Mouse (Mus musculus) intestine, postnatal 0 days (tissue): ENCODE measurements around the gene Pth2. TPM values are rescaled to one million over a fixed set of nuclear protein-coding genes. Genes with fewer than 3 reads are reported as not detected.

Experiments
- ATAC-seq: fragments of 200-750 bp; cut with Nextera tagmentation; 2 replicates; pipeline ENCODE4 v1.8.0; 2017; ENCODE audit warnings: mild to moderate bottlenecking, moderate TSS enrichment, moderate library complexity
- H3K27ac ChIP-seq: fragments of 300-500 bp; sonication (generic); 2 replicates; pipeline ENCODE4 v1.5.1; 2014; ENCODE audit warnings: mild to moderate bottlenecking, low read depth, low read length, moderate library complexity
- H3K27me3 ChIP-seq: fragments of 300-500 bp; sonication (generic); replicated peaks from 2 replicates; pipeline ENCODE4 v1.6.1; 2014; ENCODE audit warnings: low read length, mixed read lengths; ENCODE audit not compliant: control insufficient read depth, insufficient read depth
- H3K36me3 ChIP-seq: fragments of 300-500 bp; sonication (generic); 2 replicates; pipeline ENCODE4 v1.6.1; 2014; ENCODE audit warnings: mild to moderate bottlenecking, moderate library complexity; ENCODE audit not compliant: control insufficient read depth, insufficient read depth
- H3K4me1 ChIP-seq: fragments of 300-500 bp; sonication (generic); replicated peaks from 2 replicates; pipeline ENCODE4 v1.6.1; 2014; ENCODE audit warnings: antibody characterized with exemption, low read length, mixed read lengths; ENCODE audit not compliant: control insufficient read depth, insufficient read depth
- H3K4me2 ChIP-seq: fragments of 300-500 bp; sonication (generic); replicated peaks from 2 replicates; pipeline ENCODE4 v1.6.1; 2014; ENCODE audit warnings: low read depth, mild to moderate bottlenecking, moderate library complexity
- H3K4me3 ChIP-seq: fragments of 300-500 bp; sonication (generic); 2 replicates; pipeline ENCODE4 v1.5.1; 2014; ENCODE audit warnings: low read depth, low read length
- H3K9ac ChIP-seq: fragments of 300-500 bp; sonication (generic); 2 replicates; pipeline ENCODE4 v1.6.1; 2014; ENCODE audit warnings: mild to moderate bottlenecking, low read depth, low read length
- H3K9me3 ChIP-seq: fragments of 300-500 bp; sonication (generic); 2 replicates; pipeline ENCODE4 v1.6.1; 2016; ENCODE audit warnings: mixed run types; ENCODE audit not compliant: control insufficient read depth
- CTCF ChIP-seq: sonication (generic); IDR thresholded peaks from 2 replicates; pipeline ENCODE4 v1.5.1; 2016; ENCODE audit warnings: low read depth, mild to moderate bottlenecking, control low read depth, antibody characterized with exemption, moderate library complexity
- WGBS: fragments of 180-500 bp; shearing (Covaris S2); extraction: QIAGEN DNeasy Blood & Tissue Kit; methylation state at CpG from one replicate; pipeline ENCODE4 v1.1.7; 2014; 5-methylcytosine and 5-hydroxymethylcytosine counted together
- polyA plus RNA-seq: library from polyadenylated mRNA; unstranded; fragments of >200 nt; fragmentation: Nextera tagmentation; extraction: Ambion mirVana; gene quantifications from 2 replicates; pipeline ENCODE4 v1.2.1, GENCODE M21; 2015

Pth2 gene
- polyA plus RNA-seq, 1 experiment from 2014 or later = not detected

DNA sequence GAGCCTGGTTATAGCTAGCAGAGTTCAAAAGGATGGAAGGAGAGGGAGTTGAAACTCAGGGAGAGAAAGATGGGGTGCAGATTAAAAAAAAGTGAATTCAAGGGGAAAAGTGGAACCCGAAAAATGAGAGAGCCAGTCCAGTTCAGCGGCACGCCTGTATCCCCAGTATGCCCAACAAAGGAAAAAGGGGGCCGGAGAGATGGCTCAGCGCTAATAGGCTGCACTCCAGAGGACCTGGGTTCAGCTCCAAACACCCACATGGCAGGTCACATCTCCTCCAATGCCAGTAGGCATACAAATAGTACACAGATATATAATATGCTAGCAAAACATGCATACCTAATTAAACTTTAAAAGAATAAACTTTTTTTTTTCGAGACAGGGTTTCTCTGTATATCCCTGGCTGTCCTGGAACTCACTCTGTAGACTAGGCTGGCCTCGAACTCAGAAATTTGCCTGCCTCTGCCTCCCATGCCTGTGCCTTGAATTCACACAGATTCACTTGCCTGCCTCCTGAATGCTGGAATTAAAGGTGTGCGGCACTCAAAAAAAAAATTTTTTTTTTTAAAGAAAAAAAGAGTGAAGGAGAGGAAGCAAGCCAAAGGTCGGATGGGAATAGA is 17.7 kb upstream of the Pth2 start:
- WGBS = 69% methylated on average over 9 of the region's 9 CpGs
- Histone ChIP-seq H3K4me1 (peaks cover 5% of the 10 kb centered on the region; the same call in 1 of the 2 replicates), H3K27me3 (peaks cover 55% of the 10 kb centered on the region), H3K27ac (no peak overlapping the region), H3K4me2 (no peak overlapping the region), H3K36me3 (peaks cover 22% of the 10 kb centered on the region), H3K4me3 (peak overlapping the region; percentile 47; the same call in 1 of the 2 replicates), H3K9ac (no peak overlapping the region), H3K9me3 (no peaks in the 10 kb centered on the region)
- no peak for TF ChIP-seq CTCF
- ATAC-seq = no peak

DNA sequence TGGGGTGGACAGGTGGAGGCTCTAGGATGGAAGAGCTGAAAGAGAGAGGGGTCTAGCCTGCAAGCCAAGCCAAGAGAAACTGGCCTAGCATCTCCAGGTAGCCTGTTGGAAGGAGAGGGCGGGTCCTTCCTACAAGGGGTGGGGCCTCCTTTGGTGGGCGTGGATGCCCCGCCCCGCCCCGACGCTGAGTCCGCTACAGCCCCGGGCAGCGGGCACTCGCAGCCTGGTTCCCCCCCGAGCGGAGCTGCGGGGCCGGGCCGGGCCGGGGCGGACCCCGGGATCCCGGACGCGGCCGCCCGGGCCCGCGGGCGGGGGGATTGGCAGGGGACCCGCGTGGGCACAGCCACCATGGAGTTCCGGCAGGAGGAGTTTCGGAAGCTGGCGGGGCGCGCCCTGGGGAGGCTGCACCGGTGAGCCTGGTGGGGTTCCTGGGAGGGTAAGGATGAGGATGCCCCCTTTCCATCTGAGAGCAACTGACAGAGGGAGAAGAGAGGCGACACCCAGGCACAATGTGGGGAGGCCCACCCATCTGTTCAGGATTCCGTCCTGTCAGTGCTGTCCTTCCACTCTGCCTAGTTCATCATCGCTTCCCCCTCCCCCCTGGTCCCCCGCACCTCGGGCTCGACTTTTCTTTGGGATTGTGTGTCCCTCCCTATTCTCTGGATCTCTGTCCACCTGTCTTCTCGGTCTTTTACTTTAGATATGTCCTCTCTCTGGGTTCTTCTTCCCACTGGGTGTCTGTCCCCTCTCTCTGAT is 16.9 kb upstream of the Pth2 start, which contains the start of gene Slc17a7:
Gene Slc17a7, plus strand, starts transcription at position 215 of the 756 bp plus-strand sequence.
- TF ChIP-seq CTCF = no peak
- Histone ChIP-seq H3K9me3 (no peaks in the 10 kb centered on the region; the same call in 1 of the 2 replicates), H3K27me3 (peaks cover 63% of the 10 kb centered on the region), H3K36me3 (peaks cover 15% of the 10 kb centered on the region), H3K9ac (peak within 1 kb of the TSS; percentile 50; the same call in 1 of the 2 replicates), H3K4me2 (peak within 1 kb of the TSS; percentile 78), H3K27ac (no peak within 1 kb of the TSS), H3K4me1 (peaks cover 5% of the 10 kb centered on the region; the same call in 1 of the 2 replicates), H3K4me3 (peak within 1 kb of the TSS; percentile 47)
- ATAC-seq = 0 out of 2 replicates have a peak, but pooled peaks have one; percentile 19
- WGBS = 3% methylated on average over 41 of the region's 41 CpGs

DNA sequence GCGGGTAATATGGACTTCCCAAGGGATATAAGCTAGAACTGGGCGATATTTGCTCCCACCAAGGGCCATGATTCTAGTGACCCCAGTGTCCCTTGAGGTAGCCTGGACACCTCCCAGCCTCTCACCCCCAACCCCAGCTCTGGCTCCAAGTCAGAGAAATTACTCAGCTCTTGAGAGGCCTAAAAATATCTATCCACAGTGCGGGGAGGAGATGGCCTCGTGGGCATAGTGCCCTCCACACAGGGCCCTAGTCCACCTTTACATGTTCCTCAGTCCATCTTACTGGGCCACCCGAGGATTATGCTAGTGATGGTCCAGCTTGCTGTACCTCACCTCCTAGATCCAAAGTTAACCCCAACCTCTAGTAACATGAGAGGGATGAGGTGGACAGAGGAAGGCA is 16.0 kb upstream of the Pth2 start:
- H3K9me3 ChIP-seq = peaks cover 4% of the 10 kb centered on the region
- H3K4me3 ChIP-seq = no peak overlapping the region
- TF ChIP-seq CTCF = no peak
- H3K27ac ChIP-seq = no peak overlapping the region
- ATAC-seq = no peak
- WGBS = 59% methylated on average over 5 of the region's 5 CpGs
- peaks cover 7% of the 10 kb centered on the region; the same call in 1 of the 2 replicates for H3K36me3 ChIP-seq
- peaks cover 71% of the 10 kb centered on the region for H3K27me3 ChIP-seq
- no peak overlapping the region for H3K9ac ChIP-seq
- H3K4me1 ChIP-seq = peaks cover 5% of the 10 kb centered on the region; the same call in 1 of the 2 replicates
- H3K4me2 ChIP-seq = no peak overlapping the region

DNA sequence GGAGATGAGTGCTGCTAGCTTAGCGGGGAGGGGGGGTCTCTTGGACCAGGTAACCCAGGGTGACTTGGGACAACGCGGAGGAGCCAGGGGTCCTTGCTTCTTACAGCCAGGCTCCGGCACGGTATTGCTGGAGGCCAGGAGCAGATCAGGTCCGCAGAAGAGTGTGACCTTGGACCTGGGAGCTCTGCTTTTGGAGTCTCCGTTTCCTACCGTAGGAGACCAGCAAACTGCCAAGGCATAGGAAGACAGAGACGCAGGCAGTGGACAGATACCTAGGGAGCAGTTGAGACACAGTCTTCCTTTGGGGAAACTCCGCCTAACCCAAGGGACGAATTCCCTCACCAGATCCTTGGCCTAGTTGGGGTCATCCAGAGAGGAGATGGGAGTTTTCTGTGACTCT is 15.1 kb upstream of the Pth2 start:
- Histone ChIP-seq H3K9ac (no peak overlapping the region), H3K4me1 (peaks cover 5% of the 10 kb centered on the region; the same call in 1 of the 2 replicates), H3K27me3 (peaks cover 73% of the 10 kb centered on the region), H3K4me2 (no peak overlapping the region), H3K36me3 (no peaks in the 10 kb centered on the region), H3K9me3 (peaks cover 9% of the 10 kb centered on the region), H3K4me3 (no peak overlapping the region), H3K27ac (no peak overlapping the region)
- WGBS = 52% methylated on average over 11 of the region's 11 CpGs
- ATAC-seq = no peak
- TF ChIP-seq CTCF = no peak

DNA sequence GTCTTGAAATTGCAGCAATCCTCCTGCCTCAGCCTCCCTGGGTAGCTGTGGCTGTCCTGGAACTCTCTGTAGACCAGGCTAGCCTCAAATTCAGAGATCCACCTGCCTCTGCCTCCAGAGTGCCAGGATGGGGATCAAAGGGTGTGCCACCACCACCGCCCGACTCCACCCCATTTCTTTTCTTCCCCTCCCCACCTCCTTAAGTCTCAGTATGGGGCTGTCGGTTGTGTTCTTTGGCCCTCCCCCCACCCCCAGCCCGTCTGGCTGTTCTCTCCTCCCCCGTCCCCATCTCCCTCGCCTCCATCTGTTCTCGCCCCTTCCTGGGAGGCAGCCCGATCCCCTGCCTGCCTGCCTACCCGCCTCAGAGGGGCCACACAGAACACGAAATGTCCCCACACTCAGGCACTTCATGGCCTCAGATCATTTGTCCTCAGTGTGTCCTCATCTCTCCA is 13.8 kb upstream of the Pth2 start:
- ATAC-seq = no peak
- Histone ChIP-seq H3K4me1 (peaks cover 2% of the 10 kb centered on the region; the same call in 1 of the 2 replicates), H3K36me3 (no peaks in the 10 kb centered on the region), H3K4me2 (no peak overlapping the region), H3K4me3 (no peak overlapping the region), H3K9ac (no peak overlapping the region), H3K27me3 (peaks cover 74% of the 10 kb centered on the region), H3K9me3 (peaks cover 9% of the 10 kb centered on the region), H3K27ac (no peak overlapping the region)
- 27% methylated on average over 10 of the region's 10 CpGs for WGBS
- TF ChIP-seq CTCF = no peak

DNA sequence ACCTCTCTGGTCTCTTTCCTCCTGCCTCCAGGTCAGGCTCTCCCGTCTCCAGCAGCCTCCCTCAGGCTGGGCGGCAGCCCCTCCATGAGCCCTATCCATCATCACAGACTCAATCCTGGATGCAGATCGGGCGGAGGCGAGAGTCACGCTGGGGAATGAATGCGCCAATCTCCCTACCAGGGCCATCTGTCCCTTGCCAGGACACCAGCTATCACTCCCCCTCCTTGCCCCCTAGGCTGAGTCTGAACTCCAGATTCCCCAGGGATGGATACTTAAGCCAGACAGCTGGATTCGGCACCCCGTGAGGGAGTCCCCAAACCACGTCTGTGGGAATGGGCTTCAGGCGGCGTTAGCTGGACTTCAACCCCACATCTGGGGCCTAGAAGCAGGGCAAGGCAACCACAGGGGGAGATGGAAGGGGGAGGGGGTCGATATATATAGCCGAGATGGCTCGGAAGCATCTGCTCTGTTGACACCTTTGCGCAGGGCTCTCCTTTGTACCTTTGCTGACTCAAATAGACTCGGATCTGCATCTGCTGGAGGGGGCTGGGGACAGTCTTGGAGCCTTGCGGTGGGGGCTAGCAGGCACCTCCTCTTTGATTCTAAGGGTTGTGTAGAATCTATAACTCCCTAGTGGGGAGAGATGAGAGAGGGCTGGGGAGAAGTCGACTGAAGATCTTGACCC is 12.9 kb upstream of the Pth2 start:
- Histone ChIP-seq H3K27ac (no peak overlapping the region), H3K27me3 (peaks cover 73% of the 10 kb centered on the region), H3K4me1 (no peaks in the 10 kb centered on the region), H3K9ac (no peak overlapping the region), H3K36me3 (no peaks in the 10 kb centered on the region), H3K4me2 (no peak overlapping the region), H3K4me3 (no peak overlapping the region), H3K9me3 (peaks cover 9% of the 10 kb centered on the region)
- TF ChIP-seq CTCF = no peak
- ATAC-seq = no peak
- 5% methylated on average over 19 of the region's 19 CpGs for whole genome bisulfite sequencing
